Mouse (Mus musculus): Measurements from ENCODE around the gene Tspan4. TPM values are rescaled to one million over a fixed set of nuclear protein-coding genes. Genes with fewer than 3 reads are reported as not detected.
A peak's percentile ranks its signal among the peaks of the same experiment; 100 is the strongest.

Gene Tspan4
- polyA plus RNA-seq, 1 experiment from 2014 or later, result 34.2 TPM

DNA sequence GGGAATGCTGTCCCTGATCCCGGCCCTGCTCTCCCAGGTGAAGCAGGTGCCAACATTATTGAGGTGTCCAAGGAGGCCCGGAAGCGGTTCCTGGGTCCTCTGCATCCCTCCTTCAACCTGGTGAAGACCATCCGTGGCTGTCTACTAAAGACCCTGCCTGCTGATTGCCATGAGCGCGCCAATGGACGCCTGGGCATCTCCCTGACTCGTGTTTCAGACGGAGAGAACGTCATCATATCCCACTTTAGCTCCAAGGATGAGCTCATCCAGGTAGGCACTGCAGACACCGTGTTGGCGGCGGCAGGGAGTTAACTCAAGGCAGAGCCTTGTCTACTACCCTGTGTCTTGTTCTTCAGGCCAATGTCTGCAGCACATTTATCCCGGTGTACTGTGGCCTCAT is 17.8 kb upstream of the Tspan4 start:
- Histone ChIP-seq H3K27ac (no peak overlapping the region), H3K4me3 (no peak overlapping the region), H3K4me2 (replicated peaks) (no peak overlapping the region), H3K36me3 (peaks cover 14% of the 10 kb centered on the region), H3K9ac (no peak overlapping the region), H3K9me3 (no peaks in the 10 kb centered on the region), H3K4me1 (peaks cover 26% of the 10 kb centered on the region), H3K27me3 (replicated peaks) (peaks cover 31% of the 10 kb centered on the region)
- 95% methylated on average over 14 of the region's 14 CpGs for WGBS
- ATAC-seq (ENCODE audit: low FRiP score, low read depth), result no peak

DNA sequence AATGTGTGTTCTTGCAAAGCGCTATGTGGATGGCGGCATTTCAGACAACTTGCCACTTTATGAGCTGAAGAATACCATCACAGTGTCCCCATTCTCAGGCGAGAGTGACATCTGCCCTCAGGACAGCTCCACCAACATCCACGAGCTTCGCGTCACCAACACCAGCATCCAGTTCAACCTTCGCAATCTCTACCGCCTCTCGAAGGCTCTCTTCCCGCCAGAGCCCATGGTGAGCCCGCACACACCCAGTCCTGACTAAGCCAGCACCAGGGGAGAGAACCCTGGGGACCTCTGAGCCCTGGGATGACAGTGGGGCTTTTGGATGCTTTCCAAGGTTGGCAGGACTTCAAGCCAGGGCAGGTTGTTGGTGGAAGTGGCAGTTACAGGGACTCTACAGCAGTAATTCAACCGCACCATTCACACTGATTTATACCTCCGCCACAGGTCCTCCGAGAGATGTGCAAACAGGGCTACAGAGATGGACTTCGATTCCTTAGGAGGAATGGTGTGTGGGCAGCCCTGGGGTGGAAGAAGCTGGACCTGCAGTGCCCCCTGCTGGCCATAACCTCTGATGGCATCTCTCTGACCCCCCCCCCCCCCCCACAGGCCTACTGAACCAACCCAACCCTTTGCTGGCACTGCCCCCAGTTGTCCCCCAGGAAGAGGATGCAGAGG is 16.9 kb upstream of the Tspan4 start:
- Histone ChIP-seq H3K9ac (no peak overlapping the region), H3K36me3 (peaks cover 12% of the 10 kb centered on the region), H3K9me3 (no peaks in the 10 kb centered on the region), H3K4me1 (peaks cover 26% of the 10 kb centered on the region), H3K4me2 (replicated peaks) (no peak overlapping the region), H3K27me3 (replicated peaks) (peaks cover 40% of the 10 kb centered on the region), H3K27ac (no peak overlapping the region), H3K4me3 (no peak overlapping the region)
- ATAC-seq (ENCODE audit: low FRiP score, low read depth), result no peak
- WGBS, result 77% methylated on average over 15 of the region's 15 CpGs

DNA sequence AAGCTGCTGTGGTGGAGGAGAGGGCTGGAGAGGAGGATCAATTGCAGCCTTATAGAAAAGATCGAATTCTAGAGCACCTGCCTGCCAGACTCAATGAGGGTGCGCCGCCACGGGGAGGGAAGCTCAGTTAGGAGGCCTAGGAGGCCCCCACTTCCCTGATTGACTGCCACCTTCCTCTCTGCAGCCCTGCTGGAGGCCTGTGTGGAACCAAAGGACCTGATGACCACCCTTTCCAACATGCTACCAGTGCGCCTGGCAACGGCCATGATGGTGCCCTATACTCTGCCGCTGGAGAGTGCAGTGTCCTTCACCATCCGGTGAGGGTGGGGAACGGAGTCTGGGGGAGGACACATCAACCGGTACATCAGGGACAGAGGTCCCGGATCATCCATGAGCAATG is 16.4 kb upstream of the Tspan4 start:
- ATAC-seq (ENCODE audit: low FRiP score, low read depth), result no peak
- H3K4me2 ChIP-seq (replicated peaks), result no peak overlapping the region
- WGBS, result 92% methylated on average over 11 of the region's 11 CpGs
- H3K9ac ChIP-seq, result no peak overlapping the region
- peaks cover 26% of the 10 kb centered on the region for H3K4me1 ChIP-seq
- H3K4me3 ChIP-seq, result no peak overlapping the region
- peaks cover 12% of the 10 kb centered on the region for H3K36me3 ChIP-seq
- H3K9me3 ChIP-seq, result no peaks in the 10 kb centered on the region
- H3K27ac ChIP-seq, result no peak overlapping the region
- H3K27me3 ChIP-seq (replicated peaks), result peaks cover 45% of the 10 kb centered on the region

DNA sequence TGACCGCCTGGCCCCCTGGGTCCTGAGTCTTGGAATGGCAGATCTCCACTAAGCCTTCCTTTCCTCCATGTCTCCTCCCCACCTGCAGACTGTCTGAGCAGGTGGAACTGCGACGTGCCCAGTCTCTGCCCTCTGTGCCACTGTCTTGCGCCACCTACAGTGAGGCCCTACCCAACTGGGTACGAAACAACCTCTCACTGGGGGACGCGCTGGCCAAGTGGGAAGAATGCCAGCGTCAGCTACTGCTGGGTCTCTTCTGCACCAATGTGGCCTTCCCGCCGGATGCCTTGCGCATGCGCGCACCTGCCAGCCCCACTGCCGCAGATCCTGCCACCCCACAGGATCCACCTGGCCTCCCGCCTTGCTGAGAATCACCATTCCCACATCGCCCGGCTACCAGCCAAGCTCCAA is 15.7 kb upstream of the Tspan4 start:
- 91% methylated on average over 17 of the region's 17 CpGs for WGBS
- H3K36me3 ChIP-seq, result peaks cover 12% of the 10 kb centered on the region
- no peak for ATAC-seq (ENCODE audit: low FRiP score, low read depth)
- no peak overlapping the region for H3K27ac ChIP-seq
- peaks cover 26% of the 10 kb centered on the region for H3K4me1 ChIP-seq
- no peak overlapping the region for H3K9ac ChIP-seq
- no peak overlapping the region for H3K4me3 ChIP-seq
- H3K9me3 ChIP-seq, result no peaks in the 10 kb centered on the region
- no peak overlapping the region for H3K4me2 ChIP-seq (replicated peaks)
- peaks cover 51% of the 10 kb centered on the region for H3K27me3 ChIP-seq (replicated peaks)

DNA sequence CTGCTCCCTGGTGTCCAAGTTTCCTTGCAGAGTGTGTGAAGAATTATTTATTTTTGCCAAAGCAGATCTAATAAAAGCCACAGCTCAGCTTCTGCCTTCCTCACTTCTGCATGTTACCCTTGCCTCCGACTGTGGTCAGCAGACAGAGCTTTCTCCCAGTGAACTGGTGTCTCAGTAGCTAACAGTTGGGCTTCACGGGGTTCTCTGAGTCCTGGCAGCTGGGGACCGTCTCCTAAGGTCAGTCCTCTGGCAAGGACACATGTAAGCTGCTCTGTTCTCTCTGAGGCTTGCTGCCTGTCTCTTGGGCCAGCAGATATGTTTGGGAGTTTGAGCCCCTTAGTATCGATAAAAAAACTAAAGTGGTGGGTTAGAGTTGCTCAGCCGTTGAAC is 15.0 kb upstream of the Tspan4 start:
- H3K4me3 ChIP-seq, result no peak overlapping the region
- 77% methylated on average over 5 of the region's 5 CpGs for WGBS

DNA sequence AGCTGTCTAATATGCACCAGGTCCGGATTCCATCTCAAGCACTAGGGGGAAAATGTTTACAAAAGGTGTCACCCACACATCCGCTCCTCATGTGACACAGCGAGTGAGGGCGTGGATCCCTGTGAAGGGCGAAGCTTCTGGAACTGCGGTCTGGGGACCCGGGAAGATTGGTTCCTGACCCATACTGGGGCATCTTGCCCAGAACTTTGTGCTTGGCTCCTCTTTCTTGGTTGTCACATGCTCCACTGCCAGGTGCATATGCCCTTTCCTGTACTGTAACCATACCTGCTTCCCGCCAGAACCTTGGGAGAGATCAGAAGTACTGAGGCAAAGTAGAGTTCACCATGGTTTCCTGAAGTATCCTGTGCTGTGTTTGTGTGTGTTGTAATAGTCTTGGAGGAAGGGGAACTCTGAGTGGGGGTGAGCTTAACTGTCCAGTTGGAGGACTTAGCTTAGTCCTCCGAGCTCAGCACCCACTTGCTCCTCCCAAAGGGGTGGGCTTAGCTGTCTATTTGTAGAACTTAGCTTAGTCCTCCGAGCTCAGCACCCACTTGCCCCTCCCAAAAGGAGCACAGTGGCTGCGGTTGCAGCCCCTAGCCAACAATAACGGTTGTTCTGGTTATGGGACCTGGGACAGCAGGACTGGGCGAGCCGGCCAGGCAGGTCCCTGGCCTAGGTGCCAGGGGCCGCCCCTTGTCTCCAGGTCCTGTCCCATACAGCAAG is 14.5 kb upstream of the Tspan4 start, which contains the start of gene Cracr2b:
Cracr2b (plus strand) TSS at position 704 of the 723 bp plus-strand sequence.
- peaks cover 64% of the 10 kb centered on the region for H3K27me3 ChIP-seq (replicated peaks)
- peaks cover 23% of the 10 kb centered on the region for H3K4me1 ChIP-seq
- WGBS, result 77% methylated on average over 15 of the region's 15 CpGs
- no peaks in the 10 kb centered on the region for H3K9me3 ChIP-seq
- ATAC-seq (ENCODE audit: low FRiP score, low read depth), result no peak
- H3K4me2 ChIP-seq (replicated peaks), result peak within 1 kb of the TSS; percentile 60
- H3K36me3 ChIP-seq, result peaks cover 12% of the 10 kb centered on the region
- H3K9ac ChIP-seq, result peak within 1 kb of the TSS; percentile 51
- peak within 1 kb of the TSS; percentile 30 for H3K4me3 ChIP-seq
- H3K27ac ChIP-seq, result no peak within 1 kb of the TSS

More for the DNA sequence above, 15.0 kb upstream of the Tspan4 start:
- Histone ChIP-seq H3K36me3 (peaks cover 12% of the 10 kb centered on the region), H3K4me1 (peaks cover 23% of the 10 kb centered on the region), H3K27ac (no peak overlapping the region), H3K27me3 (replicated peaks) (peaks cover 58% of the 10 kb centered on the region), H3K4me2 (replicated peaks) (no peak overlapping the region), H3K9me3 (no peaks in the 10 kb centered on the region), H3K9ac (no peak overlapping the region)
- no peak for ATAC-seq (ENCODE audit: low FRiP score, low read depth)

DNA sequence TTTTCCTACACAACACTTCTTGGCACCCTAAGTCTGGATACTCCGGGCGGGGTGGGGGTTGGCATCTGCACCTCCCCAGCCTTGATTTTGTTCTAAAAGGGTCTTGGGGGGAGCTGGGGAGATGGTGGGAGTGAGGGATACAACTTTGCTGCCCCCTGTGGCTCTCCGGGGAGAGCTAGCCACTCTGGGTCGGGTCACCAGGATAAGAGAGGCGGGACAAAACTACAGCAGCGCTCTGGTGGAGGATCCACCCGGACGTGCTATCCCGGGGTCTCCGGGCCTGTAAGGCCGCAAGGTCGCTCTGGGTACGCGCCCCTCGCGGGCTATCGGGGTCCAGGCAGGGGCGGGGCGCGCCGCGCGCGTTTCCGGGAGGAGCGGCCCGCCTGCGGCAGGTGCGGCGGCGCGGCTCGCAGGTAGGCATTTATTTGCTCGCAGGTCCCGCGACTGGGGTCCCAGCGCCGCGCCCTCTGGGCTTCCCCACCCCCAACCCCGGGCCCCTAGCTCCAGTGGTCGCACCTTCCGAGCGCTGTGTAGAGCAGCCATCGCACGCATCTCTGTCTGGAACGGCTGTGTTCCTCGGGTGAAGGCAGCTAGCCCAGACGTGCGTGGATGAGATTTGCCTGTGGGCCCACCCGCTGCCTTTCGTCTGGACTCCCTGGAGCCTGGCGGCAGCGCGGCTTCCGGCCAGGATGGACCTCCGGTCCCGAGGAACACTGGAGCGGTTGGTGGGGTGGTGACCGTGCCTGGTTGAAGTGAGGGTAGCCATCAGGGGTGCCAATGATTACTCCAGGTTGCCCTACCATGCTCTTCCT is 13.3 kb upstream of the Tspan4 start:
- WGBS, result 3% methylated on average over 59 of the region's 59 CpGs
- Histone ChIP-seq H3K4me1 (peaks cover 11% of the 10 kb centered on the region), H3K9me3 (no peaks in the 10 kb centered on the region), H3K27ac (no peak overlapping the region), H3K4me2 (replicated peaks) (peak overlapping the region; percentile 60), H3K4me3 (peak overlapping the region; percentile 30), H3K9ac (peak overlapping the region; percentile 51), H3K36me3 (peaks cover 12% of the 10 kb centered on the region), H3K27me3 (replicated peaks) (peaks cover 76% of the 10 kb centered on the region)
- no peak for ATAC-seq (ENCODE audit: low FRiP score, low read depth)

DNA sequence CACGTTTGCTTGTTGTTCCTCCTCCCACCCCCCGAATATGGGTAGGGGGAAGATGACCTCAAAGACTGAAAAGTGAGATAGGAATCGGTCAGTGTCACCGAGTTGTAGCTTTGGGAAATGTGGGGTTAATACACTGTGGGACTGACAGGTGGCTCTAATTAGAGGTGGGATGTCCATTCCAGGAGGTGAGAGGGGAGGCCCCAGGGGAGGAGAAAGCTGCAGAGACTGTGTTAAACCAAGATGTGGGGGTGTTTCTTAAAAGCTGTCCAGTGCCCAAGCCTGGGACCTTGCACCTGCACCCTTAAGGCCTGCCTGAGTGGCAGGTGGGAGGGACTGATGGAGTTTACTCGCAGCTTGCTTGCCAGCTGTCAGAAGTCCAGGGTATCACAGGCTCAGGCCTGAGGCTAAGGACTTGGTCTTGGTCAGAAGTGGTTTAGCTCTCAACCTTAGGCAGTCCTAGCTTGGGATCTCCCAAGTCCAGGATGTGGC is 12.7 kb upstream of the Tspan4 start:
- Histone ChIP-seq H3K4me1 (peaks cover 11% of the 10 kb centered on the region), H3K9me3 (no peaks in the 10 kb centered on the region), H3K4me3 (peak overlapping the region; percentile 30; the same call in 1 of the 2 replicates), H3K27me3 (replicated peaks) (peaks cover 77% of the 10 kb centered on the region), H3K27ac (no peak overlapping the region), H3K4me2 (replicated peaks) (peak overlapping the region; percentile 60; the same call in 1 of the 2 replicates), H3K9ac (peak overlapping the region; percentile 51; the same call in 1 of the 2 replicates), H3K36me3 (peaks cover 12% of the 10 kb centered on the region)
- 16% methylated on average over 5 of the region's 5 CpGs for WGBS
- no peak for ATAC-seq (ENCODE audit: low FRiP score, low read depth)

DNA sequence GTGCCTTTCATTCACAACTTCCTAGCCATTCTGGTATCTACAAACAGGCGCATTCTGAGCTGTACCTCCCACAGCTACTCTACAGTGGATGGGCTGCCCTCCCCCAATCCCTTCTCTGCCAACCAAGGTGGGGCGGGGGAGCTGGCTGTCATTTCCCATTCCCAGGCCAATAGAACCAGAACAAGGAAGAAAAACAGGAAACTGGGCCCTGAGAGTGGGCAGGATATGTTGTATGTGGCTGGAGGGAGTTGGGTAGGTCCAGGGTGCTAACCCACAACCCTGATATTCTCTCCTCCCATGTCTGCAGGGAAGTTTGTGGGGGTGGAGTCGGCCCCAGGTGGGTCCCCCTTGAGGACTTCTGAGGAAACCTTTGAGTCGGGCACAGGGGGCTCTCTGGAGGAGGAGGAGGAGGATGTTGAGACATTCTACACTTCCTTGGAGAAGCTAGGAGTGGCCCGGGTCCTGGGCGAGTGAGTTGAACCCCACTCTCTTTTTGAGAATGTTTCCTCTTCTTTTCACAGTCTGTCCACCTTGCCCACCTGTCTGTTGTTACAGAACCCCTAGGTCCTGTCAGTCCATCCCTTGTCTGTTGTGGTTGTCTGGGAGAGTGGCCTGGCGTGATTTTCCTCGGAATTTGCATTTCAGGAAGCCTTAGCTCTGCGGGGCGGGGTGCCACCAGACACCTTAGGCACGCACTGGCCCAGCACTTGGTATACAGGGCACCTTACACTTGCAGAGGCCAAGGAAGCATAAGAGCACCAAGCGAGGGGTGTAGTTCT is 11.0 kb upstream of the Tspan4 start:
- WGBS, result 19% methylated on average over 12 of the region's 12 CpGs
- Histone ChIP-seq H3K4me2 (replicated peaks) (peak overlapping the region; percentile 38), H3K9ac (no peak overlapping the region), H3K36me3 (peaks cover 8% of the 10 kb centered on the region), H3K4me1 (peaks cover 26% of the 10 kb centered on the region), H3K27ac (no peak overlapping the region), H3K9me3 (no peaks in the 10 kb centered on the region), H3K4me3 (0 out of 2 replicates have a peak overlapping the region, but pooled peaks have one; percentile 1), H3K27me3 (replicated peaks) (peaks cover 77% of the 10 kb centered on the region)
- no peak for ATAC-seq (ENCODE audit: low FRiP score, low read depth)

DNA sequence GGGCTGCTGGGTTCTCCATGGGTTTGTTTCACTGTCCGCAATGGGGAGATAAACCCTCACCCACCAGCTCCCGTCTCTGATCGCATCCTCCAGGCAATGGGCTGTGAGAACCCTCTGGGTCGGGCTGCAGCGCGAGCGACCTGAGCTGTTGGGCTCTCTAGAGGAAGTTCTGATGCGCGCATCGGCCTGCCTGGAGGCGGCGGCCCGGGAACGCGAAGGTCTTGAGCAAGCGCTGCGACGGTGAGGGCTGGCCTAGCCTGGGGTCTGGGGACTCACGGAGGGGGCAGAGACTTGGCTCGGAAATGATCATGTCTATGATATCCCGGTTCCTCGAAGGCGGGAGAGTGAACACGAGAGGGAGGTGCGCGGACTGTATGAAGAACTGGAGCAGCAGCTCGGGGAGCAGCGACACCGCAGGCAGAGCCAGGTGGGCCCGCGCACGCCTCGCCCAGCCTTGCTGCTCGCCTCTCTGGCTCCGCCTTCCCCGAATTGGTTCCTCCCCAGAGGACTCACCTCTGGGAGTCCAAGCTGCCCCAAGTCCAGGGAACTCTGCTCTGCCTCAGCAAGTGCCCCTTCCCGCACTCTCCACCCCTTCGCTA is 10.3 kb upstream of the Tspan4 start:
- H3K4me1 ChIP-seq, result peaks cover 32% of the 10 kb centered on the region
- ATAC-seq (ENCODE audit: low FRiP score, low read depth), result no peak

More for the DNA sequence above, 10.3 kb upstream of the Tspan4 start:
- WGBS, result 2% methylated on average over 38 of the region's 38 CpGs
- Histone ChIP-seq H3K4me2 (replicated peaks) (peak overlapping the region; percentile 38), H3K9ac (peak overlapping the region; percentile 29; the same call in 1 of the 2 replicates), H3K27me3 (replicated peaks) (peaks cover 72% of the 10 kb centered on the region), H3K9me3 (no peaks in the 10 kb centered on the region), H3K36me3 (peaks cover 8% of the 10 kb centered on the region), H3K4me3 (0 out of 2 replicates have a peak overlapping the region, but pooled peaks have one; percentile 1), H3K27ac (no peak overlapping the region)
